Mouse (Mus musculus) T-helper 17 cell (primary cell): Measurements from ENCODE around the gene C1rb.

Source experiments
- in situ Hi-C, 2 experiments: fragments of 300-600 bp; cut with MboI, MseI; formaldehyde crosslinking; loops; 1 replicate in 1 of 2; 2 replicates in 1 of 2; pipeline ENCODE4 v1.15.1; 2025; ENCODE audit warnings: high pct_unique_total_duplicates in 2 of 2

Gene C1rb

GRCm38 (mm10) chr6:124592186-124592700, 22.1 kb downstream of the C1rb start:
- in situ Hi-C loops = loop anchor here in 1 of 2 experiments (5.0 kb wide), 1 partner anchor 35 kb away; no protein-coding TSS in a partner anchor

GRCm38 (mm10) chr6:124593121-124593520, 23.0 kb downstream of the C1rb start:
- in situ Hi-C loops = loop anchor here in 1 of 2 experiments (5.0 kb wide), 1 partner anchor 34 kb away; no protein-coding TSS in a partner anchor

- in situ Hi-C loops = no loop called here
Measured at GRCm38 (mm10) chr6:124602031-124602430, 31.9 kb downstream of the C1rb start.

- in situ Hi-C loops = loop anchor here (5.0 to 25.0 kb wide), 3 partner anchors 33 to 1863 kb away; no protein-coding TSS in a partner anchor
Measured at GRCm38 (mm10) chr6:124625612-124626011, 55.5 kb downstream of the C1rb start.

- in situ Hi-C loops = loop anchor here (5.0 to 25.0 kb wide), 3 partner anchors 34 to 1864 kb away; no protein-coding TSS in a partner anchor
Measured at GRCm38 (mm10) chr6:124626184-124626583, 56.1 kb downstream of the C1rb start.

- in situ Hi-C loops = loop anchor here in 1 of 2 experiments (25.0 kb wide), 1 partner anchor 1868 kb away; no protein-coding TSS in a partner anchor
Measured at GRCm38 (mm10) chr6:124630763-124631162, 60.7 kb downstream of the C1rb start.
